Mouse (Mus musculus): ENCODE measurements around the gene Rnf10. TPM values are rescaled to one million over a fixed set of nuclear protein-coding genes. Genes with fewer than 3 reads are reported as not detected.

Rnf10 gene
- polyA plus RNA-seq (2012; rRNA removed), result 75.3 and 78.6 TPM in 2 replicates

DNA sequence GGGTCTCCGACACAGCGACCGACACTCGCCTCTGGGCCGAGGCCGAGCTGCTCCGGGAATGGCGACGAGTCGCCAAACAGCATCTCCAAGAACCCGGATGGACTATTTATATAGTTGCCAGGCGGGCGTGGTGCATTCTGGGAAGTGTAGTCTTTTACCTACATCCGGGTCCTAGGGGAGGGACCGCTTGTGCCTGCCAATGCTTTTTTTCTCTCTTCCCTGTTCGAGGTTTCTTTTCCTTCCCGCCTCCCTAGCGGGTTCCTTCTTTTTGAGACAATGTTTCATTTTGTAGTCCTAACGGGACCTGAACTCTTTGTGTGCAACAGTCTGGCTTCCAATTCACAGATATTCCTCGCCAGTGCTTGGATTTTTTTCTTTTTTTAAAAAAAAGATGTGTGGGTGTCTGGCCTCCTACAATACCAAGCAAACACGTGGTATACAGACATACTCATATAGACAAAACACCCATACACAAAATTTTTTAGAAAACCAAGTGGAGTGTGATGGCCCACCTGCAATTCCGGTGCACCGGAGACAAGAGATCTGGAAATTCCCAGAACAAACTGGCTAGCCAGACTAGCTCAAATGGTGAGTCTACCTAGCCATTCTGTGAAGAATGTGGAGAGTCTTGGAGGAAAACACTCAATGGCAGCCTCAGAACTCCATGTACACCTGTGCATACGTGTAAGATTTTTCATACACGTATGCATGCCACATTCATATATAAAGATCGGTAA, at the start of gene Rnf10:
Gene Rnf10, minus strand, starts transcription at position 87 of the 737 bp plus-strand sequence.

DNA sequence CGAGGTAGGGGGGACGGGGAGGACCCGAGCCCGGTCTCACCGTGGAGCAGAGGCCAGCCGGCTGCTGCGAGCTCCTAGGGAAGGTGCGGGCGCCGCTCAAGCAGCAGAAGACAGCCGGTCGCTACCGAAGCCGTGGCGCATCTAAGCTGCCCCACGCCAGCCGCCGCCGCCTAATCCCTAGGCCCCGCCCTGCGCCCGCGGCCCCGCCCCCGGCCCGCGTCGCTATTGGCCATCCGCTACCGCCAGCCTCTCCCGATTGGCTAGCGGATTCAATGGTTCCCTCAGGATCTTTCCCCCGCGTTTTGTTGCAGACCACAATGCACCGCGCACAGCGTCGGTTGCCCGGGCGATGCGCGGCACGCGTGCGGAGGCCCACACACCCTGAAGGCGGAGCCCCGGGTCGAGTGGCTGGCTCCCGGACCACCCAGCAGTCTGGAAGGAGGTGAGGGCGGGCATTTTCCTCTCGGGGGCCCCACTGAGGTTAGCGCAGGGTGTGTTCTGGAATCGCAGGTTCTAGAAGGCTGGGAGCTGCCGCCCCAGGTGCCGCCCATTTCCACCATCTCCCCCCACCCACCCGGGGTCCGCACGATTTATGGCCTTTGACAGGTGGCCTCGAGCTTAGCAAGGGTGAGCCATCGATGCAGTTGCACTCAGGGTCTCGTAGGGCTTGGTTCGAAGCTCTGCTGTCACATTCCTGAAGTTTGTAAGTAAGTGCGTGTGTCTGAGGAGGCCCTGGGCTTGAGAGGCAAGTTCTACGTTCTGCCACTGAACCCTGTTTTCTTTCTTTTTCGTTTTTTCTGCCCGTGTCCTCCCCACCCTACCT, 28.3 kb upstream of the Rnf10 start, which contains the start of gene Dynll1:
Gene Dynll1, minus strand, starts transcription at position 208 of the 823 bp plus-strand sequence.

DNA sequence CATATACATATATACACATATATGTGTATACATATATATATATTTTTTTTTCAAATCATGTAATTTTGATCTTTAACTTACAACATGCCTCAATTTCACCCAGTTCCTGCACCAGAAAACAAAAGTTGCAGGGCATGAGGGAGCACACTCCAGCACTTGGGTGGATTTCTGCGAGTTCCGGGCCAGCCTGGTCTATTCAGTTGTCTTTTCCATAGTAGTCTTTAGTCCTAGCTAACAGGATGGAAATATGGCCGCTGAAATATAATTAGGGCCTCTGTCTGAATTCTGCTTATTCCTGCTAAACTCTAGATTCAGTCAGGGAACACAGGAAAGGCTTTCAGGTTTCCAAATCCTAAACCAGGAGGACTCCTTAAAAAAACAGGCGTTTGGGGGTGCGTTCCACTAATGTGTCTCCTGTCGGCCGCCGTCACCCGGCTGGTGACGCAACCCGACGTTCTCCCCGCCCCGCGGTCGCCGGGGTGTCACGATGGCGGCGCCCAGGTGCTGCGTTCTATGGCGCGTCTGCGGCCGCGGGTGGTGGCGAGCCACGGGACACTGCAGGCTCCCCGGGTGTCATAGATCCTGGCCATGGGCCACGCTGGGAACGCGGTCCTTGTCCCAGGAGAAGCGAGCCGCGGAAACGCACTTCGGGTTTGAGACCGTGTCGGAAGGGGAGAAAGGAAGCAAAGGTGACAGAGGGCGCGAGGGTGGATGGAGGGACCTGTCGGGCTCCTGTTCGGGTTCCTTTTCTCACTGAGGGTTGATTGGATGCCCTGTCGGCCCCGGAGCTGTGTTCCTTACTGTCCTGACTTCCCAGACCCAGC, 6.7 kb upstream of the Rnf10 start, which contains the start of gene Coq5:
Gene Coq5, plus strand, starts transcription at position 441 of the 824 bp plus-strand sequence.

DNA sequence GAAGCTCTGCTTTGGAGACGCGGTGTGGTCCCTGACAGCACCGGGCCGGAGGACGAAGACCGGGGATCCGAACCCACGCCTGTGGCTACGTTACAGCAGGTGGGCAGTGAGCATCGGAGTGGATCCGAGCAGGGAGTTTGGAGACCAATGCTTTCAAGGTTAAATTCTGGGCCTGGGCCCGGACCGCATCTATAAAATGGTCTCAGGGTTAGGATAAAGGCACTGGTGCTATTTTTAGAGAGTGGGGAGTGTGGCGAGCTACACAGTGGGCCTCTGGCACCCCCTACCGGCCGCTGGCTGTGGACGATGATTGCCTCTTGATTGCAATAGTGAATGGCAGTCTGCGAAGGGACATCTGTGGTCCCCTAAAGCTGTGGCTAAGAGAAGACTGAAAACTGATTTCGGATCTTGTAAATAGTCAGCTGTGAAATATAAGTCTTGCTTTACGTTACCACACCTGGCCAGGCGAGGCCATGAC, 36.9 kb downstream of the Rnf10 start, which contains the start of gene Pop5:
Gene Pop5, plus strand, starts transcription at position 51 of the 478 bp plus-strand sequence.

DNA sequence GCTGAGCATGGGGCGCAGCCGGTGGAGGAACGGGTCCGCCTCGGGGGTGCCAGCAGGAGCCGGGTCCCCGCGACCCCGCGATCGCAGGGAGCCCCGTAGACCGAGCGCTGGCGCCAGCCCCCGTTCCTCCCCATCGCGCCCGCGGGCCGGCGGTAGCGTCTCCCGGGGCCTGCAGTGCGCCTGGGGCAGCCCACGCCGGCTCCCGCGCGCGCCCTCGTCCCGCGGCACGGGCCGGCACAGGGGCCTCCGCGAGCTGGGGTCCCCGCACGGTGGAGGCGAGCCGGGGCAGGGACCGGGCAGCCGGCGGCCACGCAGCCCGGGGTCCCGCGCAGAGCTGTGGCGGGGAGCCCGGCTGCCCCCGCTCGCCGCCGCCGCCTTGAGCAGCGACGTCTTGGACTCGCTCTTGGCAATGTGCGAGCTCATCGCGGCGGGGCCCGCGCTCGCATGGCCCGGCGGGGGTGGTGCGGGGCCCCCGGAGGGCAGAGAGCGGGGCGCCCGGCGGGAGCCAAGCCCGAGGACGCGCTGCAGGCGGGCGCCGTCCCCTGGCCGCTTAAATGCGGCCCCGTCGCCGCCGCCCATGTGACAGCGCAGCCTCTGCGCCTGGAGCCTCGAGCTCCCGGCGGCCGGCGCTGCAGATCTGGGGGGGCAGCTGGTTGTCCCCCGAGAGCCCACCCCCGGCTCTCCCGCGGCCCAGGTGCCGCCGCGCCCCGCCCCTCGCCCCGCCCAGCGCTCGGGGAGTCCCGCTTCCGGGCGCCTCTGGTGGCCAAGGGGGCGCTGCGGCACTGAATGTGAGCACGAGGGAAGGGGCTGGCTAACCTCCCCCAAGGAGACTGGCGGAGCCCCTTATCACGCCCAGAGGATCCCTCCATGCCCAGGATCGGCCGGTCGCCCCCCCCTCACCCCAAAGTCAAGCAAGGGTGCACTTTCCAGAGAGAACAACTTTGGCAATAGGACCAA, 78.8 kb downstream of the Rnf10 start, which contains the start of gene Cabp1:
Gene Cabp1, minus strand, starts transcription at position 713 of the 957 bp plus-strand sequence.

Other genes with a start within 250 kb of the Rnf10 start
- not detected in 2 replicates for gene Gm10401, start 174.6 kb downstream of the Rnf10 start, polyA plus RNA-seq (2012; rRNA removed)
- 69.8 and 75.2 TPM in 2 replicates for gene Acads, start 153.6 kb downstream of the Rnf10 start, polyA plus RNA-seq (2012; rRNA removed)
- 10.1 and 10.4 TPM in 2 replicates for gene Unc119b, start 137.9 kb downstream of the Rnf10 start, polyA plus RNA-seq (2012; rRNA removed)
- gene Mlec, start 114.7 kb downstream of the Rnf10 start, polyA plus RNA-seq (2012; rRNA removed), result 36.1 and 40.4 TPM in 2 replicates
- 0.35 and 0.49 TPM in 2 replicates for gene Cabp1, start 78.5 kb downstream of the Rnf10 start, polyA plus RNA-seq (2012; rRNA removed)
- 39.8 and 41.2 TPM in 2 replicates for gene Pop5, start 37.1 kb downstream of the Rnf10 start, polyA plus RNA-seq (2012; rRNA removed)
- 7.5 and 7.9 TPM in 2 replicates for gene Coq5, start 6.8 kb upstream of the Rnf10 start, polyA plus RNA-seq (2012; rRNA removed)
- gene Dynll1, start 28.1 kb upstream of the Rnf10 start, polyA plus RNA-seq (2012; rRNA removed), result 100 and 145 TPM in 2 replicates
- 37.0 and 37.6 TPM in 2 replicates for gene Srsf9, start 54.3 kb upstream of the Rnf10 start, polyA plus RNA-seq (2012; rRNA removed)
- 10.8 and 10.9 TPM in 2 replicates for gene Gatc, start 68.3 kb upstream of the Rnf10 start, polyA plus RNA-seq (2012; rRNA removed)
- 13.5 and 13.6 TPM in 2 replicates for gene Triap1, start 68.3 kb upstream of the Rnf10 start, polyA plus RNA-seq (2012; rRNA removed)
- gene Cox6a1, start 76.1 kb upstream of the Rnf10 start, polyA plus RNA-seq (2012; rRNA removed), result 1,034 and 1,123 TPM in 2 replicates
- gene Msi1, start 156.7 kb upstream of the Rnf10 start, polyA plus RNA-seq (2012; rRNA removed), result 0.22 and 0.44 TPM in 2 replicates
- 0.06 TPM in 1 of 2 replicates, not detected in the other for gene Pla2g1b, start 193.4 kb upstream of the Rnf10 start, polyA plus RNA-seq (2012; rRNA removed)
- 9.7 and 12.4 TPM in 2 replicates for gene Sirt4, start 211.8 kb upstream of the Rnf10 start, polyA plus RNA-seq (2012; rRNA removed)
- gene Pxn, start 233.8 kb upstream of the Rnf10 start, polyA plus RNA-seq (2012; rRNA removed), result 25.1 and 30.6 TPM in 2 replicates